Mouse (Mus musculus) kidney, postnatal 0 days (tissue): ENCODE measurements around the gene Tbc1d4. TPM values are rescaled to one million over a fixed set of nuclear protein-coding genes. Genes with fewer than 3 reads are reported as not detected.
"Not testable (repeated sequence)": the region's sequence is repeated elsewhere in the genome, so short reads cannot be mapped to it uniquely, and the experiment has no call there.

ENCODE experiments used
- ATAC-seq: fragments of 200-750 bp; cut with Nextera tagmentation; replicated peaks from 2 replicates; pipeline ENCODE4 v1.8.0; 2017; ENCODE audit warnings: low read depth, moderate number of reproducible peaks, moderate TSS enrichment, moderate library complexity; ENCODE audit not compliant: low FRiP score
- DNase-seq: peaks from one replicate; pipeline ENCODE4 v3.0.0-alpha.2; 2016; ENCODE audit warnings: low spot score
- H3K27ac ChIP-seq: fragments of 300-500 bp; sonication (generic); 2 replicates; pipeline ENCODE4 v1.5.1; 2014; ENCODE audit warnings: mild to moderate bottlenecking
- H3K27me3 ChIP-seq: fragments of 300-500 bp; sonication (generic); 2 replicates; pipeline ENCODE4 v1.6.1; 2014; ENCODE audit warnings: low read length, mixed read lengths; ENCODE audit not compliant: insufficient read depth
- H3K36me3 ChIP-seq: fragments of 300-500 bp; sonication (generic); 2 replicates; pipeline ENCODE4 v1.6.1; 2014; ENCODE audit warnings: low read length, mixed read lengths; ENCODE audit not compliant: insufficient read depth
- H3K4me1 ChIP-seq: fragments of 300-500 bp; sonication (generic); replicated peaks from 2 replicates; pipeline ENCODE4 v1.6.1; 2014; ENCODE audit warnings: antibody characterized with exemption, low read length, mixed read lengths; ENCODE audit not compliant: insufficient read depth
- H3K4me2 ChIP-seq: fragments of 300-500 bp; sonication (generic); 2 replicates; pipeline ENCODE4 v1.6.1; 2014; ENCODE audit warnings: mild to moderate bottlenecking, low read length, moderate library complexity, mixed read lengths
- H3K4me3 ChIP-seq: fragments of 300-500 bp; sonication (generic); replicated peaks from 2 replicates; pipeline ENCODE4 v1.5.1; 2014; ENCODE audit warnings: low read depth, low read length
- H3K9ac ChIP-seq: fragments of 300-500 bp; sonication (generic); 2 replicates; pipeline ENCODE4 v1.6.1; 2014; ENCODE audit warnings: low read depth, low read length
- H3K9me3 ChIP-seq: fragments of 300-500 bp; sonication (generic); replicated peaks from 2 replicates; pipeline ENCODE4 v1.6.1; 2016; ENCODE audit warnings: low read length, inconsistent platforms, mixed read lengths
- CTCF ChIP-seq: IDR thresholded peaks from 2 replicates; pipeline ENCODE4 v1.5.1; 2016; ENCODE audit warnings: antibody characterized with exemption, low read depth, mild to moderate bottlenecking, moderate library complexity
- WGBS: fragments of 180-500 bp; shearing (Covaris S2); extraction: QIAGEN DNeasy Blood & Tissue Kit; methylation state at CpG from one replicate; pipeline ENCODE4 v1.1.7; 2014; 5-methylcytosine and 5-hydroxymethylcytosine counted together
- polyA plus RNA-seq: library from polyadenylated mRNA; unstranded; fragments of >200 nt; fragmentation: Nextera tagmentation; extraction: Ambion mirVana; gene quantifications from 2 replicates; pipeline ENCODE4 v1.2.1, GENCODE M21; 2015

Gene Tbc1d4
- polyA plus RNA-seq, 1 experiment from 2014 or later = 15.9 TPM

DNA sequence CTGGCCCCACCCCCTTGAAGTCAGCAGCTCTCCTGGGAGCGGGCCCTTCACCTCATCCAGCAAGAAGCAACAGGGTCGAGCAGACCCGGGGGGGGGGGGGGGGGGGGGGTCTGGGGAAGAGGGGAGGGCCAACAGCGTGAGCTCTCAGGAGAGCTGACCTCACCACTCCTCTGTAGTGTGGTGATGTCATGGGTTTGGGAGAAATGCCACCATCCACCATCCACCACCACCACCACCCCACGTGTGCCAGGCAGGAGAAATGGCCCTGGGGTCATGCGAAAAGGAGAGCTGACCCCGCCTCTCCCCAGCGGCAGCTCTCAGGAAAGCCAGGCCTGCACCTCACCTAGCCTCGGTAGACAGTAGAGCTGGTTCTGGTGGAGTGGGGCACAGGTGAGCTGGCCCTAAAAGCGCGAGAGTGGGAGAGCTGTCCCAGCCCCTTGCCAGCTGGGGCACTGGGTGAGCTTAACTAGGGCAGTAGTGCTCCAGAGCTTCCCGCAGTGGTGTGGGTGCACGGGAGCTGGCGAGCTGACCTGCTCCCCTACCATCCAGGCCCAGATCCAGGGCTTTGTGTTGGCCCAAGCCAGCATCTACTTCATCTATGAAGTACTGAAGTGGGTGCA, 11.8 kb downstream of the Tbc1d4 start:
- Histone ChIP-seq H3K36me3 (no peaks in the 10 kb centered on the region), H3K9ac (no peak overlapping the region), H3K4me2 (no peak overlapping the region), H3K9me3 (no peaks in the 10 kb centered on the region), H3K27ac (no peak overlapping the region), H3K4me1 (0 out of 2 replicates have a peak, but pooled peaks cover 4% of the 10 kb centered on the region), H3K4me3 (no peak overlapping the region), H3K27me3 (no peaks in the 10 kb centered on the region)
- DNase-seq (no peak), ATAC-seq (0 out of 2 replicates have a peak, but pooled peaks have one; percentile 11)
- TF ChIP-seq CTCF = no peak
- WGBS = 89% methylated on average over 13 of the region's 14 CpGs

DNA sequence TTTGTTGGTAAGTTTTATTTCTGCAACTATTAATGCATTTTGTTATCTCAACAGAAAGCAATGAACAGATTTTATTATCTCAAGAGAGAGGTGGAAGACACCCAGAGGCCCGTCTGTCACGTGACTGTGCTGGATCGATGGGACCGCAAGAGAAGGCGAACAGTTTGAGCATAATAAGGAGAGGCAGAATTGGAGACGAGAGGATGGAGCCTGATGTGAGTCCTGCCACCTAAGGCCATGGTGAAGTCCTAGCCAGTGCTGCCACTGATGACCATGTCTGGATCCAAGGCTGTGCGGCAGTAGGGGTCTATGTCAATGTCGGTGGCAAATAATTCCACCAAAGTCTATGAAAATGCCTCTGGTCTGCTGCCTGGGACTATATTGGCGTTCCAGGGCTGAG, 12.3 kb downstream of the Tbc1d4 start:
- no peaks in the 10 kb centered on the region for H3K9me3 ChIP-seq
- no peak for TF ChIP-seq CTCF
- H3K27me3 ChIP-seq = no peaks in the 10 kb centered on the region
- ATAC-seq (no peak), DNase-seq (no peak)
- no peak overlapping the region for H3K27ac ChIP-seq
- no peak overlapping the region for H3K4me2 ChIP-seq
- H3K9ac ChIP-seq = no peak overlapping the region
- H3K4me3 ChIP-seq = no peak overlapping the region
- H3K36me3 ChIP-seq = no peaks in the 10 kb centered on the region
- 0 out of 2 replicates have a peak, but pooled peaks cover 4% of the 10 kb centered on the region for H3K4me1 ChIP-seq
- 98% methylated on average over 9 of the region's 9 CpGs for WGBS

DNA sequence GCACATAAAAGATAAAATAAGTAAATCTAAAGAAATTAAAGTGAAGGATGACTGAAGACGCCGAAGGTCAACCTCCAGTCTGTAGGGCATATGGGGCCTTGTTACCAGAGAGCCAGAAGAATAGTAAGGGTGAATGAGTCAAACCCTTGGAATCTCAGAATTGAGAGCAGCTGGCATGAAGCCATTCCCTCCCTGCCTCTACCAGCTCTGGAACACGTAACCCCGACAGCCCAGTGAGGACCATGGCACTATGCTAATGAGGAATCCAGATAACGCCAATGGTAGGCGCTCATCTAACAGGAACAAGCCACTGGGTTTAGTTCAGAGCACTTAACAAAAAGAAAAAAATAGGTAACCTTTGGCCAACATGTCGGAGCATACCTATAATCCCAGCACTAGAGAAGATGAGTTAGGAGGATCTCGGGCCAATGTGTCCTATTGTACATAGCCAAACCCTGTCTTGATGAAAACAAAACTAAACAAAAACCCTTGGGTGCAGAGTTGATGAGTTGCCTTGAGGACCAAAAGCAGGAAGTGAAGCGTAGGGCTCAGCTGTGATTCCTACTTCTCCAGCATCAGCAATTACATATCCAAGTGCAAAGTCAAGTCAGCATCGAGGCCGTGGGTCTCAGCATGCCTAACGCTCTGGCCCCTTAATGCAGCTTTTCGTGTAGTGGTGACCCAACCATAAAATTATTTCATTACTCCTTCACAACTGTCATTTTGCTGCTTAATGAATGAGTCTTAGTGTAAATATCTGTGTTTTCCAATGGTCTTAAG, 13.5 kb downstream of the Tbc1d4 start:
- DNase-seq = no peak
- H3K9me3 ChIP-seq = no peaks in the 10 kb centered on the region
- WGBS = 86% methylated on average over 13 of the region's 13 CpGs
- H3K4me1 ChIP-seq = 0 out of 2 replicates have a peak, but pooled peaks cover 4% of the 10 kb centered on the region
- H3K27ac ChIP-seq = no peak overlapping the region
- H3K4me3 ChIP-seq = no peak overlapping the region
- H3K4me2 ChIP-seq = no peak overlapping the region
- no peak overlapping the region for H3K9ac ChIP-seq
- H3K36me3 ChIP-seq = no peaks in the 10 kb centered on the region
- no peak for TF ChIP-seq CTCF
- no peaks in the 10 kb centered on the region for H3K27me3 ChIP-seq
- no peak for ATAC-seq

DNA sequence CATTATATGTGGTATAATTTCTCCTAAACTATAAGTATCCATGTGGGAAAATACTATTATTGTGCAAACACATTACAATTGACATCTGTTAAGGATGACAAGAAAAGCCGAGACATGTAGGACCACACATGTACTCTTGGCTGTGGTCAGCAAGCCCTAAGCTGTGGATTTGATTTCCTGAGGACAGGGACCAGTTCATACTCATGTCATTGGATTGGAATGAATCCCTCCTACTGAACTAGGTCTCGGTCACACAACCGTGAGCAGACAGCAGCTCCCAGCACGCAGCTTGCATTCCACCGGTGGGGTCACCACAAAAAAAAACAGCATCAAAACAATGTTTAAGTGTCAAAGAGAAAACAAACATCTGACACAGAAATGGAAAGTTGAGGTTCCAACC, 15.0 kb downstream of the Tbc1d4 start:
- peak; percentile 71; the same call in 1 of the 2 replicates for ATAC-seq
- no peaks in the 10 kb centered on the region for H3K27me3 ChIP-seq
- 0 out of 2 replicates have a peak, but pooled peaks cover 4% of the 10 kb centered on the region for H3K4me1 ChIP-seq
- no peak overlapping the region for H3K4me2 ChIP-seq
- no peak overlapping the region for H3K27ac ChIP-seq
- no peaks in the 10 kb centered on the region for H3K9me3 ChIP-seq
- H3K36me3 ChIP-seq = no peaks in the 10 kb centered on the region
- no peak overlapping the region for H3K9ac ChIP-seq
- no peak for TF ChIP-seq CTCF
- no peak overlapping the region for H3K4me3 ChIP-seq
- DNase-seq = peak; percentile 63
- WGBS = 30% methylated on average over 5 of the region's 5 CpGs

DNA sequence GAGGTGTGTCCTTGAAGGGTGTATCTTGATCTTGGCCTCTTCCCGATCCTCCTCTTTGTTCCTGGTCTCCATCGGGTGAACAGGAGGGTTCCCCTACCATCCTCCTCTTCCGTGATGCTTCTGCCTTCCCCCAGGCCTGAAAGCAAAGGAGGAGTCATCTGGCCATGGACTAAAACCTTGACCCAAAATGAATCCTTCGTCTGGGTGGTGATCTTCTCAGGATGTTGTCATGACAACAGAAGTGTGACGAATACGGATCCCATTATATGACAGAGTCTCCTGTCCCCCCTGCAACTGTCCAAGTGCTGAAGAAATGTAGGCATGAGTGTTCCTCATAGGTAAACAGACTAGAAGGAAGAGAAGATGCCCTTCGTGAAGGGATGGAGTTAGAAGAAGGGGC, 15.7 kb downstream of the Tbc1d4 start:
- ATAC-seq (no peak), DNase-seq (no peak)
- 82% methylated on average over 7 of the region's 7 CpGs for WGBS

DNA sequence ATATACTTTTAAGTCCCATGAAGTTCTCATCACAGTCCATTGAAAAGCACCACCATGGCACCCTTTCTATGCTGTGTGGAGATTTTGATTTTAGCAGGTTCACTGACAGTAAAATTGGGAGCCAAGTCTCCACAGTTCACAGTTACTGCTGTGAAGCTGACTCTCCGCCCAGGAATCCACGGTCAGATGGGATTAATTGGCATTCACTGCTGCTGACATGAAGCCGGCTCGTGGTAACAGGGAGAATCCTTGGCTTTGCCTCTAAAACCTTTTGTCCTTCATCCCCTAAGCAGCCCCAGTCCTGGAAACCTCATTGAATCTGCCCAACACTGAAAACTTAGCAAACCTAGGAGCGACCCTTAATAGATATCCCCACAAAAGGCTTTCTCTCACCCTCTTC, 17.9 kb downstream of the Tbc1d4 start:
- Histone ChIP-seq H3K4me1 (0 out of 2 replicates have a peak, but pooled peaks cover 4% of the 10 kb centered on the region), H3K36me3 (no peaks in the 10 kb centered on the region), H3K4me2 (no peak overlapping the region), H3K9ac (no peak overlapping the region), H3K27me3 (no peaks in the 10 kb centered on the region), H3K9me3 (no peaks in the 10 kb centered on the region), H3K4me3 (no peak overlapping the region), H3K27ac (no peak overlapping the region)
- no peak for TF ChIP-seq CTCF
- ATAC-seq (no peak), DNase-seq (no peak)
- 88% methylated on average over 5 of the region's 5 CpGs for WGBS

More for the DNA sequence above, 15.7 kb downstream of the Tbc1d4 start:
- Histone ChIP-seq H3K27me3 (no peaks in the 10 kb centered on the region), H3K9ac (no peak overlapping the region), H3K4me3 (no peak overlapping the region), H3K36me3 (no peaks in the 10 kb centered on the region), H3K4me2 (no peak overlapping the region), H3K4me1 (0 out of 2 replicates have a peak, but pooled peaks cover 4% of the 10 kb centered on the region), H3K27ac (no peak overlapping the region), H3K9me3 (no peaks in the 10 kb centered on the region)
- TF ChIP-seq CTCF = no peak

DNA sequence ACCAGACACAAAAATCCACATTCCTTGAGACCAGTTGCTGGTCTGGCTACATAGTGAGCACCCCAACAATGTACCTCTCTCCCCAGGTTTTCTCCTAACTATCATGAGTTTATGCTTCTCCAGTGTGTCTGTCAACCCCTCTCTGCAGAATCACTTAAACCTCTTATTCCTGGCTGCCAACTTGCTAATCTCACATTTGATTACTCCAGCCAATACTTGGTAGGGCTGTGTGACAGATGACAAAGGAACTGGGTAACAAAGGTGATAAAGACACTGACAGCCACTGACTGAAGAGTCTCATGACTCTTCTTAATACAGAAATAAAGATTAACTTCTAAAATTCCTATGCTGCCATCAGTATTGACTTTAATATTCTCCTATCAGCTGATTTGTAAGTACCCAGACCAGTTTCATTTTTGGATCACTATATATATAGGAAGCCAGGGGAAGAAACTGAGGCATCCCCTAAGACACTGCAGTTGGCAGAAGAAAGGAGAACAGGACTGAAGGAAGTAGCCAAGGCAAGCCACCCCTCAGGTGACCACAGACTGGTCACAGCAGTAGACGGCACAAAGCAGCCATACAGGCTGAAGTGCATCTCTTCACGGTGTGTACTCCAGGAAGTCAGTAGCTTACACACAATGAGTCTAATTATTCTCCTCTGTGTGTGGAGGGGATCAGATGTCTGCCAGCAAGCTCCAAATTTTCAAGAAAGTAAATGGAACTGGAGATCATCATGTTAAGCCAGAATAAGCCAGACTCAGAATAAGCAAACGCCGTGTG, 20.6 kb downstream of the Tbc1d4 start:
- H3K27ac ChIP-seq, H3K9me3 ChIP-seq, ATAC-seq, H3K27me3 ChIP-seq, H3K9ac ChIP-seq, H3K4me3 ChIP-seq, H3K4me1 ChIP-seq, DNase-seq, H3K36me3 ChIP-seq, H3K4me2 ChIP-seq: not testable (repeated sequence)
- 74% methylated on average over 2 of the region's 4 CpGs for WGBS

DNA sequence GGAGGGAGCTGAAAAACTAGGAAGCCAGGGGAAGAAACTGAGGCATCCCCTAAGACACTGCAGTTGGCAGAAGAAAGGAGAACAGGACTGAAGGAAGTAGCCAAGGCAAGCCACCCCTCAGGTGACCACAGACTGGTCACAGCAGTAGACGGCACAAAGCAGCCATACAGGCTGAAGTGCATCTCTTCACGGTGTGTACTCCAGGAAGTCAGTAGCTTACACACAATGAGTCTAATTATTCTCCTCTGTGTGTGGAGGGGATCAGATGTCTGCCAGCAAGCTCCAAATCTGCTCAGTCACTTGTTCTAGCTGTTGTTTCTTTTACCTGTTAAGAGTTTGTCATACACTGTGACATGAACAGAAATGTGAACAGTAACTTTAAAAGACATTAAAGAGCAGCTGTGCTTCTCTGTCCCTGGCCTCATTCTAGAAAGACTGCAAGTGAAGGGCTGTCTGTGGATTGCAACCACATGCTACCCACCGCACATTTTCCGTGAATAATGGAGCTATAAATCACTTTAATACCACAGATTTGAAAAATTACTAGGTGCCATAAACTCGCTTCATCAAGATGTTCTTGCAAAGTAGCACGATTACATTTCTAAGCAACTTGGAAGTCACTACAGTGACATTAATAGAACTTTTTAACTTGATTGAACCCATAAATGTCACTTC, 21.5 kb downstream of the Tbc1d4 start:
- H3K9ac ChIP-seq, H3K4me1 ChIP-seq, ATAC-seq, H3K27ac ChIP-seq, H3K27me3 ChIP-seq, H3K4me2 ChIP-seq, H3K36me3 ChIP-seq, H3K9me3 ChIP-seq, H3K4me3 ChIP-seq: not testable (repeated sequence)
- WGBS = 31% methylated on average over 4 of the region's 6 CpGs
- DNase-seq = peak; percentile 49
